Mouse (Mus musculus) liver, embryonic 14 days (tissue): ENCODE measurements around the gene Olfr476. TPM values are rescaled to one million over a fixed set of nuclear protein-coding genes. Genes with fewer than 3 reads are reported as not detected.

Experiments
- polyA plus RNA-seq: library from polyadenylated mRNA; depleted of rRNA; stranded (reverse); fragments of >200 nt; gene quantifications from 2 replicates; pipeline ENCODE4 v1.2.3, GENCODE M21; 2012; rRNA removed

Olfr476 gene
- not detected in 2 replicates for polyA plus RNA-seq

DNA sequence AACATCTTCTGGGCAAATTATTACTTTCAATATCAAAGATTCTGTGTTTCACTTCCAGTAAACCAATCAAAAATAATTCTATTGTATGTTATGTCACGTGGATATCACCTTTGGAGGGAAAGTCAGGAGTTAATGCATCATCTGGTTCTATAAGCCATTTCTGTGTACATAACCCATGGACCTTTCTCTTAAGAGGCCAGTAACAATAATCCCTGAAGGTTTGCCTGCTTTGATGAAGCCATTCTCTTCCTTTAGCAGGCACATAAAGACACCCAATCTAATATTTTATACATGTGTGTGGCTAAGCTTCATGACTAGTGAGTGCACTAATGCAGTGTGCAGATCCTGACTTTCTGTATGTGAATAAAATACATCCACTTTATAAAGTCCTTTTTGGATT is at the start of gene Olfr476:
Gene Olfr476, plus strand, starts transcription at position 301 of the 400 bp plus-strand sequence.

DNA sequence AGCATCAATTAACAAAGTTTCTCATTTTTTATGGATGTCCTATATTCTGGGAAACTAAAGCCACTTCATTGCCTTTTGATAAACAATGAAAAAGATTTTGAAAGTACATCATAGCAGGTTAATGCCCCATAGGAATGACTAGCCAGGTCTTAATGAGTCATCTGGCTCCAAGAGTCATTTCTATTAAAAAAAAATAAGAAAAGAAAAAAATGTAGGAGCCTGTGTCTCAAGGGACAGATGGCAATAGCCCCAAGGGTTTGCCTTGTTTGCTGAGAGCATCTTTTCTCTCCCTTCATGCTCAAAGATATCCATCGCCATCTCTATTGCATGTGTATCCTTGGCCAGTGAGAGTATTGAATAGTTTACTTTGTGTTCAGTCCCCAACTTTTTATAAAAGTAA is 34.5 kb upstream of the Olfr476 start, which contains the start of gene Olfr473:
Gene Olfr473, plus strand, starts transcription at position 301 of the 400 bp plus-strand sequence.

DNA sequence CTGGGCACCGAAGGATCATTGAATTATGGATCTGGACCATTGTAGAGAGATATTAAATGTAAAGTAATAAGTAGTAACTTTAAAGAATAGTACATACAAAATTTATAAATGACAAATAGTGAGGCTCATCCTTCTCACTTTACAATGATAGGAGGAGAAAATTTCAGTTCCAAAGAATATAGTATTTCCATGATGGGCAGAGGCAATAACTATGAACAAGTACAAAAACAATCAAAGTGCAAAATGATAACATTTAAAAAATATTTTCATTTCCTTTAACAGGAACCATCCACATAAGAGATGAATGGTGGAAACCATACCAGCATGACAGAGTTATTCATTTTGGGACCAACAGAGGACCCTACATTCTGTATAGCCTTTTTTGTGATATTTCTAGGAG is 10.3 kb upstream of the Olfr476 start, which contains the start of gene Olfr474:
Gene Olfr474, plus strand, starts transcription at position 301 of the 400 bp plus-strand sequence.

GRCm38 (mm10) chr7:107986393-107986792 is 21.8 kb downstream of the Olfr476 start, which contains the start of gene Olfr477:
Olfr477 (plus strand) TSS chr7:107986693.

Other genes with a start within 250 kb of the Olfr476 start
- 0.01 and 0.03 TPM in 2 replicates for gene Cyb5r2, start 206.8 kb upstream of the Olfr476 start, polyA plus RNA-seq
- gene Ovch2, start 163.6 kb upstream of the Olfr476 start, polyA plus RNA-seq, result not detected in 2 replicates
- gene Olfr467, start 152.5 kb upstream of the Olfr476 start, polyA plus RNA-seq, result not detected in 2 replicates
- not detected in 2 replicates for gene Olfr469, start 139.3 kb upstream of the Olfr476 start, polyA plus RNA-seq
- gene Olfr470, start 117.3 kb upstream of the Olfr476 start, polyA plus RNA-seq, result not detected in 2 replicates
- not detected in 2 replicates for gene Olfr472, start 66.9 kb upstream of the Olfr476 start, polyA plus RNA-seq
- gene Olfr473, start 34.4 kb upstream of the Olfr476 start, polyA plus RNA-seq, result not detected in 2 replicates
- not detected in 2 replicates for gene Olfr474, start 10.2 kb upstream of the Olfr476 start, polyA plus RNA-seq
- gene Olfr477, start 21.9 kb downstream of the Olfr476 start, polyA plus RNA-seq, result not detected in 2 replicates
- gene Olfr478, start 69.2 kb downstream of the Olfr476 start, polyA plus RNA-seq, result not detected in 2 replicates
- gene Olfr479, start 85.9 kb downstream of the Olfr476 start, polyA plus RNA-seq, result not detected in 2 replicates
- gene Olfr480, start 102.5 kb downstream of the Olfr476 start, polyA plus RNA-seq, result not detected in 2 replicates
- gene Olfr481, start 115.1 kb downstream of the Olfr476 start, polyA plus RNA-seq, result not detected in 2 replicates
- gene Olfr482, start 132.8 kb downstream of the Olfr476 start, polyA plus RNA-seq, result not detected in 2 replicates
- gene Olfr483, start 136.0 kb downstream of the Olfr476 start, polyA plus RNA-seq, result not detected in 2 replicates
- gene Olfr484, start 162.6 kb downstream of the Olfr476 start, polyA plus RNA-seq, result not detected in 2 replicates
- not detected in 2 replicates for gene Olfr485, start 195.1 kb downstream of the Olfr476 start, polyA plus RNA-seq
- gene Olfr486, start 207.9 kb downstream of the Olfr476 start, polyA plus RNA-seq, result not detected in 2 replicates
- gene Olfr487, start 249.8 kb downstream of the Olfr476 start, polyA plus RNA-seq, result not detected in 2 replicates